Mouse (Mus musculus) ES-E14 (cell line): ENCODE measurements around the gene Lrp4. TPM values are rescaled to one million over a fixed set of nuclear protein-coding genes. Genes with fewer than 3 reads are reported as not detected.
A peak's percentile ranks its signal among the peaks of the same experiment; 100 is the strongest.

ENCODE experiments used
- DNase-seq: peaks from one replicate; pipeline ENCODE4 v3.0.0-alpha.2; 2013; ENCODE audit warnings: low read depth, low spot score
- H3K27ac ChIP-seq: 2 replicates; pipeline ENCODE4 v1.5.1; 2012; ENCODE audit warnings: low read depth, mild to moderate bottlenecking, low read length, moderate library complexity, mixed read lengths; ENCODE audit not compliant: poor library complexity, insufficient read depth, severe bottlenecking
- H3K36me3 ChIP-seq: 2 replicates; pipeline ENCODE4 v1.6.1; 2012; ENCODE audit warnings: mild to moderate bottlenecking, low read length, moderate library complexity, mixed read lengths; ENCODE audit not compliant: control insufficient read depth, poor library complexity, insufficient read depth, severe bottlenecking
- H3K4me1 ChIP-seq, 2 experiments: fragments of 150-350 bp in 1 of 2; sonication (generic) in 1 of 2; 2 replicates each; pipeline ENCODE4 v1.6.1; 2012; ENCODE audit warnings: low read length in 2 of 2, mild to moderate bottlenecking in 1 of 2, mixed read lengths in 1 of 2; ENCODE audit not compliant: control insufficient read depth in 2 of 2, insufficient read depth in 2 of 2, poor library complexity in 1 of 2
- H3K4me3 ChIP-seq, 2 experiments: fragments of 150-350 bp in 1 of 2; sonication (generic) in 1 of 2; 2 replicates each; pipeline ENCODE4 v1.5.1; 2012; ENCODE audit warnings: low read length in 2 of 2, low read depth in 1 of 2, mild to moderate bottlenecking in 1 of 2, mixed read lengths in 1 of 2; ENCODE audit not compliant: insufficient read depth in 1 of 2, poor library complexity in 1 of 2, severe bottlenecking in 1 of 2
- H3K9ac ChIP-seq: 2 replicates; pipeline ENCODE4 v1.6.1; 2012; ENCODE audit warnings: low read depth, mild to moderate bottlenecking, low read length, mixed read lengths; ENCODE audit not compliant: poor library complexity, insufficient read depth, severe bottlenecking
- H3K9me3 ChIP-seq: fragments of 150-350 bp; sonication (generic); 2 replicates; pipeline ENCODE4 v1.6.1; 2012; ENCODE audit warnings: low read depth, mild to moderate bottlenecking, low read length; ENCODE audit not compliant: control insufficient read depth, insufficient read depth
- CHD2 ChIP-seq: IDR thresholded peaks from 2 replicates; pipeline ENCODE4 v1.6.1; 2014; ENCODE audit warnings: mild to moderate bottlenecking, low read depth, low read length, inconsistent platforms
- HCFC1 ChIP-seq: IDR thresholded peaks from 2 replicates; pipeline ENCODE4 v1.6.1; 2012; ENCODE audit warnings: low read length, inconsistent platforms, borderline replicate concordance; ENCODE audit not compliant: insufficient read depth
- MAFK ChIP-seq: IDR thresholded peaks from 2 replicates; pipeline ENCODE4 v1.6.1; 2014; ENCODE audit warnings: mild to moderate bottlenecking, low read depth, low read length, inconsistent platforms; ENCODE audit not compliant: insufficient read depth
- ZC3H11A ChIP-seq: IDR thresholded peaks from 2 replicates; pipeline ENCODE4 v1.6.1; 2012; ENCODE audit warnings: low read depth, mild to moderate bottlenecking, inconsistent platforms, low read length, borderline replicate concordance
- ZNF384 ChIP-seq: IDR thresholded peaks from 2 replicates; pipeline ENCODE4 v1.6.1; 2012; ENCODE audit warnings: low read depth, low read length, inconsistent platforms
- in situ Hi-C, 2 experiments: fragments of 600-800 bp; cut with MboI; formaldehyde crosslinking; loops; one replicate each; pipeline ENCODE4 v1.15.1; 2025; ENCODE audit warnings: low sequenced_read_pairs in 2 of 2, inconsistent platforms in 1 of 2; ENCODE audit not compliant: unreplicated experiment in 2 of 2
- total RNA-seq: library from RNA; depleted of rRNA; stranded (reverse); fragments of 300-350 nt; gene quantifications from 2 replicates; pipeline ENCODE4 v1.2.3, GENCODE M21; 2012

Lrp4 gene
- total RNA-seq, 1 experiment = 14.2 TPM

DNA sequence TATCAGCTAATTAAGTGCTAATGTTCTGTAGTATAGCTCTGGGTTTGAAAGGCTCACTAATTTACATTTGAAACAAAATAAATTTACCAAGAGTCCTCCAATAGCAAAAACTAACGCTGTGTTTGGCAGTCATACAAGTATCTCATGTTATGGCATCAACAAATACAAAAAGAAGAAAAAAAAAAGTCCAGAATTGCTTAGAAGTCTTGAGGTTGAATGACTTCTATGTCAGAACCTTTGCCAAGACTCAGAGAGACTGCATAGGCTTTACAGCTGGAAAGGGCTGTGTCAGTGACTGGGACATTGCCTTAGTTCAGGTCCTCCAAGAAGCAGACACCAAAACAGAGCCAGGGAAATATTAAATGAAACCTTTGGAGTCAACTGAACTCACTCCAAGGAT lies 17.4 kb upstream of the Lrp4 start:
- no peak for DNase-seq
- in situ Hi-C loops = no loop called here
- no peaks in the 10 kb centered on the region for H3K9me3 ChIP-seq
- peaks cover 0 to 6% of the 10 kb centered on the region in 2 experiments; a peak in 1 of 4 replicates for H3K4me1 ChIP-seq
- no peaks in the 10 kb centered on the region for H3K36me3 ChIP-seq
- no peak overlapping the region for H3K9ac ChIP-seq
- H3K27ac ChIP-seq = no peak overlapping the region
- H3K4me3 ChIP-seq = 0 out of 4 replicates have a peak overlapping the region, but pooled peaks of 1 of the 2 experiments have one; percentile 11
- TF ChIP-seq HCFC1 = no peak
- TF ChIP-seq MAFK = no peak
- TF ChIP-seq ZNF384 = no peak

GRCm38 (mm10) chr2:91440686-91441085 lies 16.6 kb upstream of the Lrp4 start:
- H3K9ac ChIP-seq = no peak overlapping the region
- peaks cover 0 to 6% of the 10 kb centered on the region in 2 experiments; a peak in 1 of 4 replicates for H3K4me1 ChIP-seq
- H3K27ac ChIP-seq = no peak overlapping the region
- in situ Hi-C loops = no loop called here
- H3K4me3 ChIP-seq = no peak overlapping the region
- TF ChIP-seq ZNF384 (no peak), MAFK (no peak), HCFC1 (no peak), CHD2 (no peak), ZC3H11A (no peak)
- no peak for DNase-seq
- no peaks in the 10 kb centered on the region for H3K9me3 ChIP-seq
- H3K36me3 ChIP-seq = no peaks in the 10 kb centered on the region

DNA sequence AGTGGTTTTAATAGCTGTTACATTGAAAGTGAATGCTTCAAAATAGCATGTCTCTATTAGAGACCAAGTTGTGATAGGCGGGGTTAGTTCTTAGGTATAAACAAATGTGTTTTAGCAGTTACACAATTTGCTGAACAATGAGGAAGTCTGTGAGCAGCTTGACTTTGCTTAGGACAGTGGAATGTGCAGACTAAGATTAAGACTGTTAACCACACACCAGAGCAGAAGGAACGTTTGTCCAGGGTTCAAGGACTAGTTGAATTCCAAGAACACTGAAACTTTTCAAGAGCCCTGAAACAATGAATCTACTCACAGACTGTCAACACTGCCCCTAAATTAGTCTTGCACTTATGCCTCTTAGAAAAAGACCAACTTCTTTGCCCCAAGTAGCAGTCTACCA lies 15.6 kb upstream of the Lrp4 start:
- no peaks in the 10 kb centered on the region for H3K9me3 ChIP-seq
- TF ChIP-seq MAFK (no peak), HCFC1 (no peak), ZC3H11A (no peak), ZNF384 (no peak), CHD2 (no peak)
- no peaks in the 10 kb centered on the region for H3K36me3 ChIP-seq
- no peak overlapping the region for H3K4me3 ChIP-seq
- H3K4me1 ChIP-seq = peaks cover 0 to 6% of the 10 kb centered on the region in 2 experiments; a peak in 1 of 4 replicates
- H3K9ac ChIP-seq = no peak overlapping the region
- H3K27ac ChIP-seq = no peak overlapping the region
- DNase-seq = no peak
- in situ Hi-C loops = no loop called here

DNA sequence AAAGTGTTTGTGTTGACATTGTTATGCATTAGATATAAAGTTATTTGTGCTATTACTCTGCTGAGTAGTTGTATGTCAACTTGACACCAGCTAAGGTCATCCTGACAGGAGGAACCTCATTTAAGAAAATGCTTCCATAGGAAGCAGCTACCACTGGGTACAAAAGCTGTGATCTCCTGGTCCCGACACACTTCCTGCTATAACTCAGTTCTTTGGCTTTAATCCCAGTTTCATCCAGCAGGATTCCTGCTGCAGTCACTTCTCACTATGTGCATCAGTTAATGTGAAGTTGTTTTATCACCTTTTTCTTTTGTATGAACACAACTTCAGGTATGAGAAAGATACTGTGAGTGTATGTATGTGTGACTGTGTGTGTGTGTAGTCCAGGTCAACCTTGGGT lies 15.1 kb upstream of the Lrp4 start:
- no peaks in the 10 kb centered on the region for H3K9me3 ChIP-seq
- TF ChIP-seq MAFK (no peak), CHD2 (no peak), ZC3H11A (no peak), HCFC1 (no peak), ZNF384 (no peak)
- peaks cover 0 to 6% of the 10 kb centered on the region in 2 experiments; a peak in 1 of 4 replicates for H3K4me1 ChIP-seq
- no peak for DNase-seq
- no peak overlapping the region for H3K9ac ChIP-seq
- H3K4me3 ChIP-seq = no peak overlapping the region
- in situ Hi-C loops = no loop called here
- H3K36me3 ChIP-seq = no peaks in the 10 kb centered on the region
- H3K27ac ChIP-seq = no peak overlapping the region

- H3K4me3 ChIP-seq = peak within 1 kb of the TSS; percentile 78 to 79
- H3K27ac ChIP-seq = no peak within 1 kb of the TSS; the same call in 1 of the 2 replicates
- no peaks in the 10 kb centered on the region for H3K36me3 ChIP-seq
- TF ChIP-seq ZNF384 = no peak
- peak; percentile 84 for TF ChIP-seq HCFC1
- H3K9me3 ChIP-seq = no peaks in the 10 kb centered on the region
- in situ Hi-C loops = no loop called here
- peaks cover 0 to 2% of the 10 kb centered on the region in 2 experiments; a peak in 1 of 4 replicates for H3K4me1 ChIP-seq
- H3K9ac ChIP-seq = peak within 1 kb of the TSS; percentile 73
- peak; percentile 92 for DNase-seq
Observed at GRCm38 (mm10) chr2:91444286-91444892, 12.9 kb upstream of the Lrp4 start, which contains the start of gene 1110051M20Rik. Gene 1110051M20Rik (minus strand): TSS chr2:91444704.
